Mouse (Mus musculus) thymus, adult 18-20 months (tissue): ENCODE measurements around the gene Robo2.

Experiments
- DNase-seq, 2 experiments: peaks; one replicate each; pipeline ENCODE4 v3.0.0; 2022; ENCODE audit warnings: mixed read lengths in 2 of 2

Gene Robo2

DNA sequence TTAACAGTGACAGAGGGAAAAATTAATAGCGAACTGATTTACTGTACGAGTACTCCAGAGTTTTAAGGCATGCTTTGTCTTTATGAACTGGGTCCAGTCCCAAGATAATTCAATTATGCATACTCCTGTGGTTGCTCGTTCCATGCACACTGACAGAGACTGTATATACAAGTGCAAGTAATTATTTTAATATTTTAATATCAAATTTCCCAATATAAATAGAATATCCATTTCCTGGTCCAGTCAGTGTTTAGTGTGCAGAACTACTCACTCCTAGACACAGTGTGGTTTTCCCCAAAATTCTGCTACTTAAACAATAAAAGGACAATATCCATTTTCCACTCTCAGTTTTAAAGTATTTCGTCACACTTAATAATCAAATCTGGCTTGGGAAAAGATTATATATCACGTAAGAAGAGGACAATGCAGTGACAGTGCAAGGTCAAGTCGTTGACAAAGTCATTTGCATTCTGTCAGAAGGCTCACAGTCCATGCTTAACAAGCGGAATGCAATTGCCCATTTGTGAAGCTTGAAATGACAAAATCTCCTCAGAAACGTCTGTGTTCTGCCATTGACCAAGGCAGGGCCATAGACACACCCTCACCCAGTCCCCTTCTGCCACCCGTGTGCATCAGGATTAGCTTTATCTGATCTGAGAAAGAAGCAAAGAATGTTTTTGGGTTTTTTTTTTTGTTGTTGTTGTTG lies 89.8 kb downstream of the Robo2 start:
- DNase-seq, result no peak

DNA sequence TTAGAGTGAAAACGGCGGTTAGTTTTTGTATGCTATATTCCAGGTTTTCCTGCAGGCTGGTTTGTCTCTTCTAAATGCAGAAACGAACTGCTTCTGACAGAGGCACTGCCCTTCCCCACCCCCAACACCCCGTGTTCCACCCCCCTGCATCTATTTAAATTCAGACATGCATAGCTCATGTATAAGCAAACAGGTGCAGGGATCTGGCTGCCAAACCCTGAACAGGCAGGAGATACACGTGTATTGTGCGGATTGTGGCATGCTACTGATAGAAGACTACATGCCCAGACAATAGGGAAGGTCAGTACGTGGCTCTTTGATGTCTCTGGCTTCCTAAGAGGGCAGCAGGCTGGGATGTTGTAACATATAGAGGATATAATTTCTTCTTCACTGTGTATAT lies 95.5 kb downstream of the Robo2 start:
- DNase-seq, result no peak

DNA sequence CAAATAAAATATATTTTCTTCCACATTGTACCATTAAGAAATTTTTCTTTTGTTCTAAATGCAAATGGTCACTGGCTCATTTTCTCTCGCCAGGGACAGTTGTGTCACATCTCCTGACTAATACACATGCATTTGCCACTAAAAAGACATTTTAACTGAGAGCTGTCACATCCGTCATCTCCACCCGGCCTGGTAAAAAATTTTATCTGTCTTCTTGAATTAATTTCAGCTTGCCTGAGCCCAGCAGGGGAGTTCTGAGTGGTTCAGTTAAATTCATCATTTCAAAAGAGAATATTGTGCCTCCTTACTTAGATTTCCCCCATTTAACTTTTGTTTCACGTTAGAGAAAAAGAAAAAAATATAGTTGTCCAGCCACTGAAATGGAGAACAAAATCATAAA lies 98.4 kb downstream of the Robo2 start:
- no peak for DNase-seq

DNA sequence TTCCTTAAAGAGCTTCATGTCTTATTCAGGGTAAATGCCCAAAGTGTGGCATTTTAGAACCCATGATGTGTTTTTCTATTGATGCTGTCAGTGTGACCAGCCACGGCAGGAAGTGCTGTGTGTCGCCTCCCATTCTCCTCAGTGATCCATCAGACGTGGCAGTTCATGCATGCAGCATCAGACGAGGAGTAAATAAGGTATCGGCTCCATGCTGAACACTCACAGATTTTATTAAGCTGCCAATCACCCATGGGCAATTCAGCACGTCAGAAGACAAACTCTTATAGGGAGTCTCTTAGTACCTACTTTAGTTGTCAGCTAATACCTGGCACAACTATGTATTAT lies 104.1 kb downstream of the Robo2 start:
- DNase-seq, result no peak

GRCm38 (mm10) chr16:74306876-74307542 lies 104.6 kb downstream of the Robo2 start:
- no peak for DNase-seq

DNA sequence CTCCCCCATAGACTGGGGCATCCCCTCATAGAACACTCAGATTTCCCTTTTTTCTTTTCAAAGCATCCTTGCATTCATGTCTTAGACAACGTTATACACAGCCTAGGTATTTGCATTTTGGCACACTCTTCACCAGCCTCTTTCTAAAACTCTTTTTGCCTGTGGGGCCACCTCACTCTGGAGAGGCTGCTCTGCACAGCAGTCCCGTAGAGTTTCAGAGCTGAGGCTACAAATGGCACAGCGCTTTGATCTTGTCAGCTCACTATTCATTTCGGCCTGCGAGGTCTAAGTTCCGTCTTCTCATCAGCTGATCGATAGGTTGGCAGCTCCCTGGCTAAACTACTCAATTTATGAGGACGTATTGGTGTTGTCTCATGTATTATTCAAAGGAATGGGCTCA lies 123.7 kb downstream of the Robo2 start:
- DNase-seq, result no peak

GRCm38 (mm10) chr16:74282549-74282948 lies 129.1 kb downstream of the Robo2 start:
- DNase-seq, result no peak

GRCm38 (mm10) chr16:74276855-74277573 lies 134.6 kb downstream of the Robo2 start:
- DNase-seq, result no peak

DNA sequence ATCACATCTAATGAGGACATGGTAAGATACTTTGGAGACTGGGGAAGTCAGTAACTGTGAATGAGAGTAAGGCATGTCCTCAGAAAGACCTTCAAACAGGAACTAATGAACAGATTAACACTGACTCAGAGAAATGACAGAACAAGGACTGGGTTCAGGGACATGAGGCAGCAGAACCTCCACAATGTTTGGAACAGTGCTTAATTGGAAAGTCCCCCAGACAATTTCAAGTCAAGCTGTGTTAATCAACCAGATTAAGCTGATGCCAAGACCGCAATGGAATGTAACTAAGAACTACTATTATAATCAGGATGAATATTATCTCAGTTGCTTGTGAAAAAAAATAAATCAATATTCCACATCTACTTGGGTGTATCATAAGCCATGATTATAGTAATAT lies 137.0 kb downstream of the Robo2 start:
- no peak for DNase-seq

GRCm38 (mm10) chr16:74272993-74273392 lies 138.6 kb downstream of the Robo2 start:
- no peak for DNase-seq

DNA sequence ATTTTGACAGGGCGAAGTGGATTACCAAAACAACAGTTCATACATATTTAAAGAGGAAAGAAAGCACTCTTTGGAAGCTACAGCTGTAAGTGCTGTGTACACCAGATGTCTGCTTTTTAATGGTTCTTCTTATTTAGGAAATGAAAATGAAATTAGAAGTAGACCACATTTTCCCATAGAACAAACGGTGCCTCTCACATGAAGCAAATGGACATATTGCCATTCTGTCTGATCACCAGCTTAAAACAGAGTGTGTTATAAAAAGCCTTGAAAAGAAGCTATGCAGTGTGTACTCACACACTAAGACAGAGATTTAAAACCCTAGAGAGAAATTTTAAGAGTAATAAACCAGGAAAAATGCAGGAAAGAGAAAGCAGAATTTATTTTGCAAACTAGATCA lies 153.4 kb downstream of the Robo2 start:
- no peak for DNase-seq

DNA sequence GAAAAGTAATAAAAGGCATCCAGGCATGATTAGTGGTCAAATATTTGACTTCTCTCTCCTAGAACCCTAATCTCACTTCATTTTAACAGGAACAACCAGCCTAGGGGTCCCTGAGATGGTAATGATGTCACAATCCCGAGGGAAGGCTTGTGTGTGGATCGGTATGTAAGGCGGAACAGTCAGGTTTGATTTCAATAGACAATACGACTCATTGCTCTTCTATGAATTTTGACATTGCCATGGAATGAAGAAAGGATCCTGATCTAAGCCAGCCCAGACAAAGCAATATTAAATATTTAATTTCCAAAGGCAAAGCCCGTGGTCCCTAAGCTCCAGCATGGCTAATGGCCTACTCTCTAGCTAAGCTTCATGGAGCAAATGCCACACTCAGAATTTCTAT lies 167.2 kb downstream of the Robo2 start:
- no peak for DNase-seq

DNA sequence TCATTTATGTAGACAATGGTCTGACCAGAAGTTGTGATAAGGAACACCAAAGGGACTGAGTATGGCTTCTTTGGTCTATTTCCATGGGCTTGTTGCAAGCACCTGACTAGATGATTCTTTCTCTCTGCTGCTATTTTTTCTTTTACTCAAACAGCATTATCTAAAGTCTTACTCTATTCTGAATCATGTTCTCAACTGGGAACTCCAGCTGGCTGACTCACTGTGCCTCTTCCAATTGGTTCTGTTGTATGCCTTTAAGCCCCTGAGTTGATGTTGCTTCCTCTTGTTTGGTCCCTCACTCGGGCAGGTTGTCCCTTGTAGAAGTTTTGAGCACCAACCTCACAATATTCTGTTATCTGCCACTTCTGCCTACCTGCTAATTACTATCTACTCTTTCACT lies 170.1 kb downstream of the Robo2 start:
- no peak for DNase-seq

GRCm38 (mm10) chr16:74237411-74237930 lies 174.2 kb downstream of the Robo2 start:
- DNase-seq, result no peak

DNA sequence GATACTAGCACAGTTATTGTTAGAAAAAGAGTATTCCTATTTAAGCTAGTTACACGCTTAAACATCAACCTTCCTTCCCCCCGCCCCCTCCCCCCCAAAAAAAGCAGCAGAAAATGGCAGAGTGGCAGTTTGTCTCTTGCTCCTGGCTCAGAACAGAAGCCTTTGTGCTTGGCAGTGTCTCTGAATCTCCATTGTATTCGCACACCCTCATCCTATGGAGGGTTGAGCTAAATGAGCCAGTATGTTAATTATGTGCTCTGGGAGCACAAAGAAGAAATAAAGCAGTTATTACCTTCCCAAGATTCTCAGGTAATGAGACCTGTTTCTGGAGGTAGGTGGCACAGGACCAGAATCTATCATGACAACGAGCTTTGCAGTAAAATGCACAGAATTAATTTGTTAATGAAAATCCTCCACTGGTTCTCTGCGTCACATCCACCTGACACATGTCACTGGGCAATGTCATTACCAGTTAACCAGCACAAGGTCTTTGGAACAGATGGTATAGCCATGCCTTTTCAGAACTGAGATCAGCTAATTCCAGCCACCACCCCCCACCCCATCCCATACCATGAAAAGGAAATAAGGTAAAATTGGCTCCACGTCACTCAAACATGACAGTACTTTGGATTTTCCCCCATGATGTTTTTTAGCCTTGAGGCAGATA lies 177.1 kb downstream of the Robo2 start:
- DNase-seq, result no peak

DNA sequence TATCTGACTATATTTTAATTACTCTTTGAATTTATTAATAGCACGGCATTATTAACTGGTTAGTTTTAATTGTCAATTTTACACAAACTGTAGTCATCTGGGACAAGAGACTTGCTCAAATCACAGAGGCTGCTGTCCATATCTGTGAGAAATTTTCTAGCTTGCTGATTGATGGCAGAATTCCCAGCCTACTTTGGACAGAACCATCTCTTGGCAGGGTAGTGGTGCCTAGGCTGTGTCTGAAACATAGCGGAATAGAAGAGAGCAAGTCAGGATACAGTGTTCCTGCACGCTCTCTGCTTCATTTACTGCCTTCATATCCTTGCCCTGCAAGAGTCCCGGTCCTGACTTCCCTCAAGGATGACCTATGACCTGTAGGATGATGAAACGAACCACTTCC lies 178.0 kb downstream of the Robo2 start:
- DNase-seq, result no peak

GRCm38 (mm10) chr16:74227285-74227684 lies 184.3 kb downstream of the Robo2 start:
- DNase-seq, result no peak

- DNase-seq, result no peak
These were observed 186.0 kb downstream of the Robo2 start for GRCm38 (mm10) chr16:74225423-74226272.

- no peak for DNase-seq
These were observed 189.1 kb downstream of the Robo2 start for GRCm38 (mm10) chr16:74222501-74222900.

DNA sequence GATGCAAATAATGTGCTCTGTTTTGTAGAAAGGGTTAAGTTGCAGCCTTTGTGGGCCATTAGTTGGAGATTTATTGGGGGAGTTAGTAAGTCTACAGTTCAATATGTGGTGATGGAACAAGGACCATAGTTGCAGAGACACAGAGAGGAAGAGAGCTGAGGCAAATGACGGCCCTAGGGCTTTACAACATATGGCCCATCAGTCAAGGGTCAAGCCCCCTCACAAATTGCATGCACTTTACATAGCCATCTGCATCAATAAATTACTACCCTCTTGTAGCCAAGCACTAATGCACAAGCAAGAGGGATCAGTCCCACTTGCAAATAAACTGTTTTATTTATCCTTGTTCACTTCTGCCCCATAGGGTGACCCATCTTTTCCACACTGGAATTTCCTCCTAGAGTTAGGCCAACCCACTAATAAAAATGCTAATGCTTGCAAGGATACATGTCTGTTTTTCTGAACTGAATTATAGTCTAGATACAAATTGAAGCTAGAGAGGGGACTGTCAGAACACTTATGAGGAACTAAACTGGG lies 194.7 kb downstream of the Robo2 start:
- DNase-seq, result no peak

DNA sequence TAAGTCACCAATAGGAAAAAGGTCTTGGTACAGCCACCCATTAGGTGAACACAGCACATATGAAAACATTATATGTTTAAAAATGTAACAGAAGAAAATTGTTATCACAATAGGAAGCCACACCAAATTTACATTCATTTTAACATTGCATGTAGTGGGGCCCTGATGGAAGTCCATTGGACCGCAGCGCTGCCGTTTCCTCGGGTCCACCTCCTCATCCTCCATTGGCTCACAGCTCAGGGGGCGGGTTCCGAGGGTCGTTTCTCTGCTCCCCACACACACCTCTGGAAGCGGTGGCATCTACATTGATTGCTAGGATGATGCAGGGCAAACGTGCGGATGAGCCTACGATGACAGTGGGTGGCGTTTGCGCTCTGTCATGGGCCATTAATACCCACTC lies 195.8 kb downstream of the Robo2 start:
- no peak for DNase-seq

- DNase-seq, result no peak
These were observed 210.9 kb downstream of the Robo2 start for GRCm38 (mm10) chr16:74200705-74201104.
